Mouse (Mus musculus): ENCODE measurements around the gene Cygb. TPM values are rescaled to one million over a fixed set of nuclear protein-coding genes. Genes with fewer than 3 reads are reported as not detected.

Cygb gene
- polyA plus RNA-seq, 1 experiment from 2014 or later, result 2.1 TPM

- Histone ChIP-seq H3K9me3 (ENCODE audit: control insufficient read depth, low read length) (no peaks in the 10 kb centered on the region), H3K27ac (ENCODE audit: low read depth, low read length) (no peak overlapping the region), H3K27me3 (ENCODE audit: control insufficient read depth, insufficient read depth, low read length) (peaks cover 19% of the 10 kb centered on the region), H3K9ac (ENCODE audit: low read length) (peak overlapping the region; percentile 59), H3K4me1 (ENCODE audit: control insufficient read depth, insufficient read depth, low read length) (peaks cover 7% of the 10 kb centered on the region; the same call in 1 of the 2 replicates), H3K4me3 (ENCODE audit: low read depth, low read length) (peak overlapping the region; percentile 57), H3K4me2 (peak overlapping the region; percentile 82), H3K36me3 (ENCODE audit: control insufficient read depth, insufficient read depth, low read length) (no peaks in the 10 kb centered on the region)
- peak; percentile 71 for ATAC-seq (ENCODE audit: low FRiP score)
- WGBS, result 16% methylated on average over 30 of the region's 42 CpGs
- DNase-seq (ENCODE audit: low spot score, missing footprints), result peak; percentile 97
Observed at GRCm38 (mm10) chr11:116624131-116624832, 29.8 kb downstream of the Cygb start.

- peak overlapping the region; percentile 57 for H3K4me3 ChIP-seq (ENCODE audit: low read depth, low read length)
- H3K4me1 ChIP-seq (ENCODE audit: control insufficient read depth, insufficient read depth, low read length), result peaks cover 7% of the 10 kb centered on the region; the same call in 1 of the 2 replicates
- H3K9me3 ChIP-seq (ENCODE audit: control insufficient read depth, low read length), result no peaks in the 10 kb centered on the region
- DNase-seq (ENCODE audit: low spot score, missing footprints) (peak; percentile 88), ATAC-seq (ENCODE audit: low FRiP score) (peak; percentile 65)
- peak overlapping the region; percentile 82 for H3K4me2 ChIP-seq
- no peak overlapping the region for H3K27ac ChIP-seq (ENCODE audit: low read depth, low read length)
- peaks cover 19% of the 10 kb centered on the region for H3K27me3 ChIP-seq (ENCODE audit: control insufficient read depth, insufficient read depth, low read length)
- peak overlapping the region; percentile 59 for H3K9ac ChIP-seq (ENCODE audit: low read length)
- H3K36me3 ChIP-seq (ENCODE audit: control insufficient read depth, insufficient read depth, low read length), result no peaks in the 10 kb centered on the region
- WGBS, result 6% methylated on average over 40 of the region's 40 CpGs
Observed at GRCm38 (mm10) chr11:116623281-116624124, 30.6 kb downstream of the Cygb start.

GRCm38 (mm10) chr11:116621258-116621704 lies 32.8 kb downstream of the Cygb start:
- ATAC-seq (ENCODE audit: low FRiP score) (no peak), DNase-seq (ENCODE audit: low spot score, missing footprints) (no peak)
- H3K4me3 ChIP-seq (ENCODE audit: low read depth, low read length), result no peak overlapping the region
- H3K27ac ChIP-seq (ENCODE audit: low read depth, low read length), result no peak overlapping the region
- no peak overlapping the region for H3K9ac ChIP-seq (ENCODE audit: low read length)
- H3K9me3 ChIP-seq (ENCODE audit: control insufficient read depth, low read length), result no peaks in the 10 kb centered on the region
- peaks cover 7% of the 10 kb centered on the region; the same call in 1 of the 2 replicates for H3K4me1 ChIP-seq (ENCODE audit: control insufficient read depth, insufficient read depth, low read length)
- peaks cover 19% of the 10 kb centered on the region for H3K27me3 ChIP-seq (ENCODE audit: control insufficient read depth, insufficient read depth, low read length)
- WGBS, result 64% methylated on average over 6 of the region's 6 CpGs
- H3K36me3 ChIP-seq (ENCODE audit: control insufficient read depth, insufficient read depth, low read length), result no peaks in the 10 kb centered on the region
- no peak overlapping the region for H3K4me2 ChIP-seq

GRCm38 (mm10) chr11:116620559-116621253 lies 33.4 kb downstream of the Cygb start:
- H3K4me3 ChIP-seq (ENCODE audit: low read depth, low read length), result no peak overlapping the region
- DNase-seq (ENCODE audit: low spot score, missing footprints) (no peak), ATAC-seq (ENCODE audit: low FRiP score) (no peak)
- H3K27ac ChIP-seq (ENCODE audit: low read depth, low read length), result no peak overlapping the region
- no peaks in the 10 kb centered on the region for H3K36me3 ChIP-seq (ENCODE audit: control insufficient read depth, insufficient read depth, low read length)
- no peak overlapping the region for H3K4me2 ChIP-seq
- H3K27me3 ChIP-seq (ENCODE audit: control insufficient read depth, insufficient read depth, low read length), result peaks cover 19% of the 10 kb centered on the region
- 81% methylated on average over 10 of the region's 10 CpGs for WGBS
- H3K4me1 ChIP-seq (ENCODE audit: control insufficient read depth, insufficient read depth, low read length), result peaks cover 7% of the 10 kb centered on the region; the same call in 1 of the 2 replicates
- no peaks in the 10 kb centered on the region for H3K9me3 ChIP-seq (ENCODE audit: control insufficient read depth, low read length)
- no peak overlapping the region for H3K9ac ChIP-seq (ENCODE audit: low read length)

GRCm38 (mm10) chr11:116620073-116620472 lies 34.0 kb downstream of the Cygb start:
- WGBS, result 56% methylated on average over 9 of the region's 9 CpGs
- H3K36me3 ChIP-seq (ENCODE audit: control insufficient read depth, insufficient read depth, low read length), result no peaks in the 10 kb centered on the region
- H3K9me3 ChIP-seq (ENCODE audit: control insufficient read depth, low read length), result no peaks in the 10 kb centered on the region
- H3K4me3 ChIP-seq (ENCODE audit: low read depth, low read length), result no peak overlapping the region
- H3K4me1 ChIP-seq (ENCODE audit: control insufficient read depth, insufficient read depth, low read length), result peaks cover 7% of the 10 kb centered on the region; the same call in 1 of the 2 replicates
- ATAC-seq (ENCODE audit: low FRiP score) (no peak), DNase-seq (ENCODE audit: low spot score, missing footprints) (no peak)
- H3K27me3 ChIP-seq (ENCODE audit: control insufficient read depth, insufficient read depth, low read length), result peaks cover 19% of the 10 kb centered on the region
- H3K4me2 ChIP-seq, result no peak overlapping the region
- no peak overlapping the region for H3K27ac ChIP-seq (ENCODE audit: low read depth, low read length)
- no peak overlapping the region for H3K9ac ChIP-seq (ENCODE audit: low read length)

GRCm38 (mm10) chr11:116619561-116619960 lies 34.6 kb downstream of the Cygb start:
- ATAC-seq (ENCODE audit: low FRiP score), result no peak
- WGBS, result 88% methylated on average over 8 of the region's 8 CpGs
- peaks cover 7% of the 10 kb centered on the region; the same call in 1 of the 2 replicates for H3K4me1 ChIP-seq (ENCODE audit: control insufficient read depth, insufficient read depth, low read length)

GRCm38 (mm10) chr11:116619156-116619555 lies 35.0 kb downstream of the Cygb start:
- no peaks in the 10 kb centered on the region for H3K36me3 ChIP-seq (ENCODE audit: control insufficient read depth, insufficient read depth, low read length)
- H3K4me3 ChIP-seq (ENCODE audit: low read depth, low read length), result no peak overlapping the region
- peaks cover 15% of the 10 kb centered on the region for H3K27me3 ChIP-seq (ENCODE audit: control insufficient read depth, insufficient read depth, low read length)
- ATAC-seq (ENCODE audit: low FRiP score) (no peak), DNase-seq (ENCODE audit: low spot score, missing footprints) (no peak)
- peaks cover 7% of the 10 kb centered on the region; the same call in 1 of the 2 replicates for H3K4me1 ChIP-seq (ENCODE audit: control insufficient read depth, insufficient read depth, low read length)
- WGBS, result 90% methylated on average over 7 of the region's 7 CpGs
- H3K9me3 ChIP-seq (ENCODE audit: control insufficient read depth, low read length), result no peaks in the 10 kb centered on the region
- no peak overlapping the region for H3K4me2 ChIP-seq
- no peak overlapping the region for H3K27ac ChIP-seq (ENCODE audit: low read depth, low read length)
- H3K9ac ChIP-seq (ENCODE audit: low read length), result no peak overlapping the region

More at GRCm38 (mm10) chr11:116619561-116619960, 34.6 kb downstream of the Cygb start:
- no peak overlapping the region for H3K9ac ChIP-seq (ENCODE audit: low read length)
- H3K27ac ChIP-seq (ENCODE audit: low read depth, low read length), result no peak overlapping the region
- DNase-seq (ENCODE audit: low spot score, missing footprints), result no peak
- no peaks in the 10 kb centered on the region for H3K9me3 ChIP-seq (ENCODE audit: control insufficient read depth, low read length)
- no peak overlapping the region for H3K4me2 ChIP-seq
- no peak overlapping the region for H3K4me3 ChIP-seq (ENCODE audit: low read depth, low read length)
- H3K36me3 ChIP-seq (ENCODE audit: control insufficient read depth, insufficient read depth, low read length), result no peaks in the 10 kb centered on the region
- H3K27me3 ChIP-seq (ENCODE audit: control insufficient read depth, insufficient read depth, low read length), result peaks cover 18% of the 10 kb centered on the region

- DNase-seq (ENCODE audit: low spot score, missing footprints), result no peak
- Histone ChIP-seq H3K27me3 (ENCODE audit: control insufficient read depth, insufficient read depth, low read length) (peaks cover 10% of the 10 kb centered on the region), H3K4me1 (ENCODE audit: control insufficient read depth, insufficient read depth, low read length) (peaks cover 5% of the 10 kb centered on the region; the same call in 1 of the 2 replicates), H3K4me3 (ENCODE audit: low read depth, low read length) (no peak overlapping the region), H3K36me3 (ENCODE audit: control insufficient read depth, insufficient read depth, low read length) (no peaks in the 10 kb centered on the region), H3K4me2 (no peak overlapping the region), H3K9me3 (ENCODE audit: control insufficient read depth, low read length) (no peaks in the 10 kb centered on the region), H3K9ac (ENCODE audit: low read length) (no peak overlapping the region), H3K27ac (ENCODE audit: low read depth, low read length) (no peak overlapping the region)
- 92% methylated on average over 7 of the region's 7 CpGs for WGBS
- no peak for ATAC-seq (ENCODE audit: low FRiP score)
Observed at GRCm38 (mm10) chr11:116618666-116619065, 35.4 kb downstream of the Cygb start.

Data from midbrain, embryonic 11.5 days (tissue).